Mouse (Mus musculus): ENCODE data around the gene Gm3336. TPM values are rescaled to one million over a fixed set of nuclear protein-coding genes. Genes with fewer than 3 reads are reported as not detected.
A peak's percentile ranks its signal among the peaks of the same experiment; 100 is the strongest.

Gm3336 gene
- polyA plus RNA-seq, 1 experiment from 2014 or later: not detected

DNA sequence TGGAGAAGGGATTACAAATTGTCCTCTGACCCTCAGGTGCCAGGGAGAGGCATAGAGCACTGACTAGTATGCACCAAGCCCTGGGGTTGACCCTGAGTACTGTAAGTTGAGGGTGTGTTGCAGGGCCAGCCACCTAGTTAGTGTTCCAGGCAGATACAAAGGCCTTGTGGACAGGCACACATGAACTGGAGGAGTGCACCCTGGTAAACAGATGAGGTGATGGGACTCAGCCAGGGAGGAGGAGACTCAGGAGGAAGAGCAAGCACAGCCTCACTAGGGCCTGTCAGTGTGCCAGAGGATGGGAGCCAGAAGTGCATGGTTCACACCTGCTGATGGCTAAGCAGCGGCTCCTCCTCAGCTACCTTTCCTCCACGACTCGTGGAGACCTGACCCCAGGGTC is 38.3 kb upstream of the Gm3336 start:
- no peaks in the 10 kb centered on the region for H3K9me3 ChIP-seq (replicated peaks)
- H3K4me3 ChIP-seq: no peak overlapping the region
- WGBS: 86% methylated on average over 3 of the region's 3 CpGs
- no peak overlapping the region for H3K9ac ChIP-seq
- no peak overlapping the region for H3K4me2 ChIP-seq
- no peak for ATAC-seq (ENCODE audit: insufficient number of reproducible peaks, low FRiP score)
- peaks cover 35% of the 10 kb centered on the region for H3K36me3 ChIP-seq
- peaks cover 19% of the 10 kb centered on the region for H3K4me1 ChIP-seq (replicated peaks)
- no peak overlapping the region for H3K27ac ChIP-seq (ENCODE audit: poor library complexity, severe bottlenecking)
- no peaks in the 10 kb centered on the region for H3K27me3 ChIP-seq (replicated peaks)

DNA sequence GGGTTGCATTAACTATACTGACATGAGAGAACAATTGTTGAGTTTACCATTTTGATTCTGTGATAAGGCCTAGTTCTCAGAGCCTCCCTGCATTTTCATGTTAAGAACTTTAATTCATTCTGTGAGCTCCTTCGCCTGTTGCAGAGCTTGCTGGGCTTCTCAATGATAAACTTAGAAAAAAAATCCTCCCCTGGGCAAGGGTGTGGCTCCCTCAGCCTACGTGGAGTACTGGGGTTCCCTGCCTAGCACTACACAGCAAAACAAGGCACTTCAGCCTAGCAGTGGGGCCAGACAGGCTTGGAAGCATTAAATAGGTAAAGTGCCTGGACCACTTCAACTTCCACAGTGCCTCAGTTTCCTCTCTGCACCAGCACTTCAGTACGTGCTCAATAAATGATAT is 36.9 kb upstream of the Gm3336 start:
- Histone ChIP-seq H3K9me3 (replicated peaks) (no peaks in the 10 kb centered on the region), H3K4me3 (no peak overlapping the region), H3K27ac (ENCODE audit: poor library complexity, severe bottlenecking) (peak overlapping the region; percentile 90), H3K36me3 (peaks cover 32% of the 10 kb centered on the region), H3K4me2 (no peak overlapping the region), H3K27me3 (replicated peaks) (no peaks in the 10 kb centered on the region), H3K4me1 (replicated peaks) (peaks cover 14% of the 10 kb centered on the region), H3K9ac (no peak overlapping the region)
- 62% methylated on average over 3 of the region's 3 CpGs for WGBS
- no peak for ATAC-seq (ENCODE audit: insufficient number of reproducible peaks, low FRiP score)

DNA sequence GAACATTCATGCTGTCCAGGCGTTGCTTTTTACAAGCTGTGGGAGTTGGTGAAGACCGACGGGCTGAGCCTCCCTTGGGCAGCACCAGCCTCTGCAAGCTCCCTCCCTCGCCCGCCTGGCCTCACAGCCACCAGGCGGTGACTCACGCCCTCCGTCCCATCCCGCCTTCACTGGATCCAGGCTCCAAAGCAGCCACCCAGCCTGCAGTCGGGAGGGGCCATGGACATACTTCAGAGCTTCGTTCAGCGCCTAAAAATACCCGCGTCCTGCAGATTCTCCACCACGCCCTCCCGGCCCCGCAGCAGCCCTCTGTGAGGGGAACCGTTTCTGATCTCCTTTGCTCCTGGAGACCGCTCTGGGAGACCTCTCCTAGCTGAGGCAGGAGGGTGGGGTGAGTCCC is 36.1 kb upstream of the Gm3336 start:
- WGBS: 3% methylated on average over 19 of the region's 19 CpGs
- H3K27ac ChIP-seq (ENCODE audit: poor library complexity, severe bottlenecking): peak overlapping the region; percentile 90
- peak; percentile 79 for ATAC-seq (ENCODE audit: insufficient number of reproducible peaks, low FRiP score)
- no peaks in the 10 kb centered on the region for H3K27me3 ChIP-seq (replicated peaks)
- H3K9me3 ChIP-seq (replicated peaks): no peaks in the 10 kb centered on the region
- peak overlapping the region; percentile 59 for H3K9ac ChIP-seq
- H3K4me2 ChIP-seq: peak overlapping the region; percentile 48
- peaks cover 29% of the 10 kb centered on the region for H3K36me3 ChIP-seq
- peaks cover 14% of the 10 kb centered on the region for H3K4me1 ChIP-seq (replicated peaks)
- peak overlapping the region; percentile 11 for H3K4me3 ChIP-seq

DNA sequence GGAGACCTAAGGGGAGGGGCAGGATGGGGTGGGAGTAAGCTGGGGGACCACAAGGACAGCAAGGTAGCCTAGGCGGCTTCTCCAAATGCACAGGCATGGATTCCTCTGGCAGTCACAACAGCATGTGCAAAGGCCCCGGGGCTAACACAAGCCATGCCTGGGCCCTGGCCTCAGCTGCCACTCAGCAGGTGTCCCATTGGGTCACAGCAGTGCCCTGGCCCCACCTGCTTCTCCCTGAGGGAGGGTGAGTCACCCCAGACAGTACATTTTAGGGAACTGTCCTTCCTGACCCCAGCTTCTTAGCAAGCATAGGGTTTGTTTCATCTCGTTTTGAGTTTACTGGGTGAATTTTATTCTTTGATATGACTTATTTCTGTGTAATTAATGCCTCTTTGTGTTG is 35.7 kb upstream of the Gm3336 start:
- H3K27me3 ChIP-seq (replicated peaks): no peaks in the 10 kb centered on the region
- H3K4me2 ChIP-seq: peak overlapping the region; percentile 48
- no peaks in the 10 kb centered on the region for H3K9me3 ChIP-seq (replicated peaks)
- peak overlapping the region; percentile 90 for H3K27ac ChIP-seq (ENCODE audit: poor library complexity, severe bottlenecking)
- ATAC-seq (ENCODE audit: insufficient number of reproducible peaks, low FRiP score): peak; percentile 25; the same call in 1 of the 2 replicates
- peaks cover 24% of the 10 kb centered on the region for H3K36me3 ChIP-seq
- peaks cover 14% of the 10 kb centered on the region for H3K4me1 ChIP-seq (replicated peaks)
- WGBS: 62% methylated on average over 3 of the region's 3 CpGs
- H3K4me3 ChIP-seq: peak overlapping the region; percentile 11; the same call in 1 of the 2 replicates
- peak overlapping the region; percentile 59 for H3K9ac ChIP-seq

DNA sequence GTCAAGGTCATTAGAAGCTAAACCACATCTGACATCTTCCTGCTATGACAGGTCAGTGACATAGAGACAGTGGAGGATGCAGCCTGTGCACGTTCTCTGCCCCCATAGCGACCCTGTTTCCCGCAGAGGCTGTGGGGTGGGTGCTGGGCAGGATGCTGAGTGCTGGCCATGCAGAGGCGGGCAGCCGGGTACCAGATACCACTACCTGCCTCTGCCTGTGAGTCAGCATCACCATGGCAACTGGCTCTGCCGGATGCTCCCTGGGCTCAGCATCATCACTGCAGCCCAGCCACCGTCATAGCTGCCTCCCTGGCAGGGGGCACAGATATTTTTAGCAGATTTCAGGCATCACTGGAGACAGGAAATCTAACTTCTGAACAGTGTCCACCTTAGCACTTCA is 34.1 kb upstream of the Gm3336 start:
- Histone ChIP-seq H3K4me2 (no peak overlapping the region), H3K9ac (no peak overlapping the region), H3K4me3 (no peak overlapping the region), H3K27ac (ENCODE audit: poor library complexity, severe bottlenecking) (no peak overlapping the region), H3K4me1 (replicated peaks) (peaks cover 14% of the 10 kb centered on the region), H3K36me3 (peaks cover 8% of the 10 kb centered on the region), H3K27me3 (replicated peaks) (no peaks in the 10 kb centered on the region), H3K9me3 (replicated peaks) (no peaks in the 10 kb centered on the region)
- no peak for ATAC-seq (ENCODE audit: insufficient number of reproducible peaks, low FRiP score)
- WGBS: 42% methylated on average over 7 of the region's 7 CpGs

DNA sequence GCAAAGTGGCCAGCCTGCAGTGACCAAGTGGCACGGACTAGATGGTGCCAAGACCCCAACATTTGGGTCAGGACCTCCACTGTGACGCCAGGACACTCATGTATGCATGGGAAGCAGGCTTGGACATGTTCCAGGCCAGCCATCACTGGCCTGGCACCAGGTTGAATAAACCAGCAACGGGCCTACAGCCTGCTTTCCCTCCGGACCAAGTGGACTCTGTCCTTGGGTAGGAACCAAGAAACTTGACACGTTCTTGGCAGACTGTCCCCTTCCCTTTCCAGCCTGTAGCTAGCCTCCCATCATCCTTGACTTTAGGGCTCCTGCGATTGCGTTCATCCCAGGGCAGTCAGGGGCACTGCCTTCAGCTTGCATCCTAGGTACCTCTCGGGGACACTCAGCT is 30.8 kb upstream of the Gm3336 start:
- Histone ChIP-seq H3K9me3 (replicated peaks) (no peaks in the 10 kb centered on the region), H3K36me3 (no peaks in the 10 kb centered on the region), H3K27me3 (replicated peaks) (no peaks in the 10 kb centered on the region), H3K4me3 (no peak overlapping the region), H3K27ac (ENCODE audit: poor library complexity, severe bottlenecking) (no peak overlapping the region), H3K9ac (no peak overlapping the region), H3K4me2 (no peak overlapping the region), H3K4me1 (replicated peaks) (peaks cover 17% of the 10 kb centered on the region)
- ATAC-seq (ENCODE audit: insufficient number of reproducible peaks, low FRiP score): no peak
- 75% methylated on average over 8 of the region's 8 CpGs for WGBS

DNA sequence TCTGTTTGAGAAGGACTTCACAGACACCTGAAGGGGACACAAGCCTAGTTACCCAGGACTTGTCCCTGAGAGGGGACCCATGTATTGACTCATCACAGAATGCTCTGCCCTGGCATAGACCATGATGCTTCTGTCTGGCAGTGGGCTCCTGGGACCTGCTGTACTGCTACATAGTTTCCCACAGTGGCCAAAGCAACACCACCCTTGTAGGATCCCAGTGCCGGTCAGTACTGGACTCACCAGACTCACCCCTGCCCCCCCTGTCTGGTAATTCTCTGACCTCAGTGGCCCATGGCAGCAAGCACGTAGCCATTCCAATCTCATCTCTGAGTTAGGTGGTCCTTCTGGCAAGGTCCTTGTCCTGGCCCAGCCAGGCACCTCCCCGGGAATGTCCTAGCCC is 30.2 kb upstream of the Gm3336 start:
- WGBS: 73% methylated on average over 3 of the region's 3 CpGs
- no peak overlapping the region for H3K27ac ChIP-seq (ENCODE audit: poor library complexity, severe bottlenecking)
- no peak overlapping the region for H3K9ac ChIP-seq

DNA sequence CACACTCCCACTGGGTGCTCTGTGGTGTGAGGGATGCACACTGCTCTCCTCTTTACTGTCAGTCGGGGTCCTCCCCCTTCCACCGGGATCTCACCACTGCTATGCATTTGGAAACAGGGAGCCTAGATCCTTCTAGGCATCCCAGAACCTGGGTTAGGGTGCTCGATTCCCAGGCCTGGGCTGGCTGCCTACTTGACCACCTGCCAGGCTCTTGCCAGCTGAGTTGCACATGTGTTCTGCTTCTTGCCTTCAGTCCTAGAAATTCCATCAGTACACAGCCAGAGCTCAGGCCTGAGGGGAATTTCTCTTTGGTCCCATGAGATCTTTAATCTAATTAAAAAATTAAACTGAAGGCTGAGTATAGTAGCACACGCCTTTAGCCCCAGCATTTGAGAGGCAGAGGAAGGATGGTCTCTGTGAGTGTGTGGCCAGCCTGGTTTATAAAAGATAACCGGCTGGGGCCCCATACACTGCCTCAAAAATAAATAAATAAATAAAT is 28.4 kb upstream of the Gm3336 start:
- ATAC-seq (ENCODE audit: insufficient number of reproducible peaks, low FRiP score): no peak
- Histone ChIP-seq H3K4me2 (no peak overlapping the region), H3K9me3 (replicated peaks) (no peaks in the 10 kb centered on the region), H3K27ac (ENCODE audit: poor library complexity, severe bottlenecking) (no peak overlapping the region), H3K36me3 (no peaks in the 10 kb centered on the region), H3K4me3 (no peak overlapping the region), H3K27me3 (replicated peaks) (no peaks in the 10 kb centered on the region), H3K9ac (no peak overlapping the region), H3K4me1 (replicated peaks) (peaks cover 25% of the 10 kb centered on the region)
- WGBS: 84% methylated on average over 5 of the region's 5 CpGs

More for the DNA sequence above, 30.2 kb upstream of the Gm3336 start:
- Histone ChIP-seq H3K4me1 (replicated peaks) (peaks cover 15% of the 10 kb centered on the region), H3K4me3 (no peak overlapping the region), H3K36me3 (no peaks in the 10 kb centered on the region), H3K9me3 (replicated peaks) (no peaks in the 10 kb centered on the region), H3K4me2 (no peak overlapping the region), H3K27me3 (replicated peaks) (no peaks in the 10 kb centered on the region)
- no peak for ATAC-seq (ENCODE audit: insufficient number of reproducible peaks, low FRiP score)

DNA sequence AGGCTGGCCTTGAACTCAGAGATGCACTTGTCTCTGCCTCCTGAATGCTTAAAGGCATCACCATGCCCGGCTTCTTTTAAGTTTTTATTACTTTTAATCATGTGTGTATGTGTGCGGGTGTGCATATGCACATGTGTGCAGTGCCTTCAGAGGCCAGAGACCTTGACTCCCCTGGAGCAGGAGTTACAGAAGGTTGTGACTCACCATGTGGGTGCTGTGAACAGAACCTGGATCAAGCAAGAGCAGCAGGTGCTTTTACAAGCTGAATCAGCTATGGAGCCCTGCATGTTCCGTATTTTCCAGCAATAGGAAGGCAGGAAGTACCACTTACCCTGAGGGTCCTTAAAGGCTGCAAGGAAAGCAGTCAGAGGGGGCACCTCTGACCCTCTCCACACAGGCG is 27.1 kb upstream of the Gm3336 start:
- Histone ChIP-seq H3K4me2 (peak overlapping the region; percentile 72), H3K9ac (peak overlapping the region; percentile 73; the same call in 1 of the 2 replicates), H3K4me3 (peak overlapping the region; percentile 33; the same call in 1 of the 2 replicates), H3K27ac (ENCODE audit: poor library complexity, severe bottlenecking) (0 out of 2 replicates have a peak overlapping the region, but pooled peaks have one; percentile 26), H3K4me1 (replicated peaks) (peaks cover 38% of the 10 kb centered on the region), H3K27me3 (replicated peaks) (no peaks in the 10 kb centered on the region), H3K9me3 (replicated peaks) (no peaks in the 10 kb centered on the region), H3K36me3 (no peaks in the 10 kb centered on the region)
- 68% methylated on average over 4 of the region's 4 CpGs for WGBS
- no peak for ATAC-seq (ENCODE audit: insufficient number of reproducible peaks, low FRiP score)

DNA sequence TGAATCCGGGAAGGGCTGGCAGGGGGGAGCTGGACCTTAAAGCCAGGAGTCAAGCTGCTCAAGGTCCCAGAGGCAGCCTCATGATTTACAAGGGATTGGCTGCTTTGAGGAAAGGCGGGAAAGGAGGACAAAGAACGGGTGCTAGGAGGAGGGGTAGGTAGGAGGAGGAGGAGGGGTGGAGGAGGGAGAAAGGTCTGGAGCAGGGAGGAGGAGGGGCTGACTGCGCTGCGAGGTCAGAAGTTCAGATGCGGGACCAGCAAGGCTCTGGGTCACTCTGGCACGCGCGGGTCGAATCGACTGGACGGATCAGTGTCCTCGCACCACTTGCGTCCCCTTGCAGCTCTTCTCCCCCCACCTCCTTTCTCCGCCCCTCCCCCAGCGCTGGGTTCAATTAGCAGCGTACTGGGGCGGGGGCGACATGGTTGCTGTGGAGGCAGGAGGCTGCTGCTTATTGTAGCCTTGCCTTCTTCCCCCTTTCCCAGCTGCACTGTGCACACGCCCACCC is 26.6 kb upstream of the Gm3336 start:
- peak; percentile 15; the same call in 1 of the 2 replicates for ATAC-seq (ENCODE audit: insufficient number of reproducible peaks, low FRiP score)
- no peaks in the 10 kb centered on the region for H3K9me3 ChIP-seq (replicated peaks)
- no peaks in the 10 kb centered on the region for H3K36me3 ChIP-seq
- peaks cover 42% of the 10 kb centered on the region for H3K4me1 ChIP-seq (replicated peaks)
- peak overlapping the region; percentile 72 for H3K4me2 ChIP-seq
- H3K27me3 ChIP-seq (replicated peaks): no peaks in the 10 kb centered on the region
- 1% methylated on average over 20 of the region's 20 CpGs for WGBS
- H3K4me3 ChIP-seq: peak overlapping the region; percentile 33
- H3K9ac ChIP-seq: peak overlapping the region; percentile 73
- peak overlapping the region; percentile 26; the same call in 1 of the 2 replicates for H3K27ac ChIP-seq (ENCODE audit: poor library complexity, severe bottlenecking)

DNA sequence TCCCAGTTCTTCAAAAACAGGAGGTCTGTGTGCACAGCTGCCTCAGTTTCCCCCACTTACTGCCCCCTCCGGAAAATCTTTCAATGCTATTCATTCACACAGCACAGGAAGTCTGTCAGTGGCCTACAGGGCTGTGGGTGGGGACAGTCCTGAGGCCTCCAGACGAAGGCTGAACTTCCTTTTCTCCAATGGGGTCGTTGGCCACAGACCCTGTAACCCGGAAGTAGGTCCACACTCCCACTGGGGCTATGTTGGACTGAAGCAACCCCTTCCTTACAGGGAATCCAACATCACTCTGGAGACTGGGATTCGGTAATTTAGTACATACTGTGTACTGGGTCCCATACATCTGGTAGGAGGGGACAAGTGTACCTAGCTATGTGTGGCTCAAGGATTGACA is 24.7 kb upstream of the Gm3336 start:
- H3K9ac ChIP-seq: no peak overlapping the region
- H3K4me3 ChIP-seq: no peak overlapping the region
- no peak overlapping the region; the same call in 1 of the 2 replicates for H3K27ac ChIP-seq (ENCODE audit: poor library complexity, severe bottlenecking)
- H3K4me2 ChIP-seq: no peak overlapping the region
- no peak for ATAC-seq (ENCODE audit: insufficient number of reproducible peaks, low FRiP score)
- no peaks in the 10 kb centered on the region for H3K27me3 ChIP-seq (replicated peaks)
- 68% methylated on average over 5 of the region's 5 CpGs for WGBS
- H3K4me1 ChIP-seq (replicated peaks): peaks cover 57% of the 10 kb centered on the region
- H3K36me3 ChIP-seq: no peaks in the 10 kb centered on the region
- no peaks in the 10 kb centered on the region for H3K9me3 ChIP-seq (replicated peaks)

All from heart, embryonic 12.5 days (tissue).